Mouse (Mus musculus) B cell, adult 62 days (primary cell): Measurements from ENCODE around the gene Pef1. TPM values are rescaled to one million over a fixed set of nuclear protein-coding genes. Genes with fewer than 3 reads are reported as not detected.

Experiments
- total RNA-seq: library from RNA; stranded (reverse); gene quantifications from 4 replicates; pipeline ENCODE4 v1.2.4, GENCODE M21; 2023

Pef1 gene
- total RNA-seq, result 27.0 to 31.1 TPM (median 28.4 TPM) in 4 replicates

DNA sequence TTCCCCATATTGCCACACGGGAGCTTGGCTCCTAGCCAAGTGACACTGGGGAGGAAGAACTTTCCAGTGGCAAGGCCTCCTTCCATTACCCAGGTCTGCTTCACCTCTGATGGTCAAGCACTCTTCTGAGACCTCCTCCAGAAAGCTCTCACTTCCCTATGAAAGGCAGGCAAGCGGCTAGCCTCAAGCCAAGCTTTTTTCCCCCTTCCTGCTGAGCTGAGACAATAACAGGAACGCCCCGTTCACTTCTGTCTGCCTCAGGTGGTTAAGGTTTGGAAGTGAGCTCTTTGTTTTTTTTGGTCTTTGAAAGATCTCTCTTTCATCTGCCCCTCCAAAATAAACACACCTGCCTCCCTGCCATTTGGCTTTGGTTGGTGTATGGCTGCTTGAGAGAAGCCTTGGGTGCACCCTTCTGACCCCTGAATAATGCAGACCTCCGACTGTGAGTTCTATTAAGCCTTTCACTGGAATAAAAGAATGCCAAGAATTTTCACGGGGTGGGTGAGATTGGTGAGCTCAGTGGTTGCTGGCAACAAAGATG lies at the start of gene Pef1:
Pef1 (plus strand) TSS at position 448 of the 541 bp plus-strand sequence.

GRCm38 (mm10) chr4:130139214-130139492 lies 36.8 kb downstream of the Pef1 start, which contains the start of gene Hcrtr1:
Gene Hcrtr1, minus strand, starts transcription at chr4:130139359.

DNA sequence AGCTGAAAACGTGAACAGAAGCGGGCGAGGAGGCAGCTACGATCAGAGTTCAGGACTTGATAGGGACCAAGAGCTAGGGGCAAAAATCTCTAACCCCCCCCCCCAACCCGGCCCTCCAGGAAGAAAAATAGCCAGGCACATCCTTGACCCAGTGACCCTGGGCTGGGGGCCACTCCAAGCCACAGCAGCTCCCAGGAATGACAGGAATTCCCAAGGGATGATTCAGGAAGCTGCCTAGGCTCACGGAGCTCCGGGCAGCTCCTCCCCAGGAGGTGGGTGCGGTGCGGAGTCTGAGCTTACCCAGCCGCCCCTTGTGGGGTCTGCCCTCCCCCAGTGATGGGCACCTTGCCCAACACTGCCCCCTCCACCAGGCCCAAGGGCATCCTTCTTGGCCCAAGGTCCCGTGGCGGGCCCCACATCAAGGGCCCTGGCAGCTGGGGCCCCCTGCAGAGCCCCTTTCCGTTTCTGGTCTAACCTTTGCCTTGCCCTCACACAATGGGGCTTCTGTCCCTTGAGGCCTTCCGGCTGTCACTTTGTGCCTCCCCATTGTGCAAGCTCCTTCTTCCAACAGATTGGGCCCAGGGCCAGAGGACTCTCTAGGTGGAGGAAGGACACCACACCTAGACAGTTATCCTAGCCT lies 72.8 kb downstream of the Pef1 start, which contains the start of gene Tinagl1:
Tinagl1 (minus strand) TSS at position 51 of the 640 bp plus-strand sequence.

Other genes with a start within 250 kb of the Pef1 start
- gene Spocd1, start 173.3 kb upstream of the Pef1 start, total RNA-seq, result not detected in 4 replicates
- not detected in 4 replicates for gene Adgrb2, start 117.7 kb upstream of the Pef1 start, total RNA-seq
- gene Col16a1, start 54.7 kb upstream of the Pef1 start, total RNA-seq, result not detected in 4 replicates
- gene Hcrtr1, start 36.8 kb downstream of the Pef1 start, total RNA-seq, result not detected in 4 replicates
- gene Tinagl1, start 72.6 kb downstream of the Pef1 start, total RNA-seq, result not detected in 4 replicates
- not detected in 4 replicates for gene Gm853, start 119.8 kb downstream of the Pef1 start, total RNA-seq
- gene Serinc2, start 176.6 kb downstream of the Pef1 start, total RNA-seq, result not detected in 4 replicates
- gene Fabp3, start 206.0 kb downstream of the Pef1 start, total RNA-seq, result not detected in 4 replicates
- gene Gm10570, start 206.1 kb downstream of the Pef1 start, total RNA-seq, result 1.3 TPM in 1 of 4 replicates, not detected in the others